Mouse (Mus musculus) frontal cortex, postnatal 25 days (tissue): Measurements from ENCODE around the gene Cdh23.

Experiments
- DNase-seq, 2 experiments: peaks; one replicate each; pipeline ENCODE4 v3.0.0; 2022; ENCODE audit warnings: low spot score in 2 of 2

Cdh23 gene

DNA sequence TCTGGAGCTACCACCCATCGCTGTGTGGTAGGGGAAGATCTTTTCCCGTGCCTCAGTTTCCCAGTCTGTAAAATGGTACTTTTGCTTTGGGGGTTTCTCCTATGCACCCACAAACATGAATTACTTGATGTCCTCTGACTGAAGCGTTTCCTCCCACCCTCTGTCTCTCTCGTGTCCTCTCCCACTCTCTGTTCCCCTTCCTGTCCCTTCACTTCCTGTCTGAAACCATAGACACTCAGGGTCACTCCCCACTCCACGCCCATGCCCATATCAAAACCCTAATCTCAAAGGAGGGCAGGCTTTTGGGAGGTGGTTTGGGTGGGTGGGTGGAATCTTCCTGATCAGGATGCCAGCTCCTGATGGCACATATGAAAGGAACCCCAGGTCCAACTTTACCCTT is 221.7 kb downstream of the Cdh23 start:
- DNase-seq = no peak

DNA sequence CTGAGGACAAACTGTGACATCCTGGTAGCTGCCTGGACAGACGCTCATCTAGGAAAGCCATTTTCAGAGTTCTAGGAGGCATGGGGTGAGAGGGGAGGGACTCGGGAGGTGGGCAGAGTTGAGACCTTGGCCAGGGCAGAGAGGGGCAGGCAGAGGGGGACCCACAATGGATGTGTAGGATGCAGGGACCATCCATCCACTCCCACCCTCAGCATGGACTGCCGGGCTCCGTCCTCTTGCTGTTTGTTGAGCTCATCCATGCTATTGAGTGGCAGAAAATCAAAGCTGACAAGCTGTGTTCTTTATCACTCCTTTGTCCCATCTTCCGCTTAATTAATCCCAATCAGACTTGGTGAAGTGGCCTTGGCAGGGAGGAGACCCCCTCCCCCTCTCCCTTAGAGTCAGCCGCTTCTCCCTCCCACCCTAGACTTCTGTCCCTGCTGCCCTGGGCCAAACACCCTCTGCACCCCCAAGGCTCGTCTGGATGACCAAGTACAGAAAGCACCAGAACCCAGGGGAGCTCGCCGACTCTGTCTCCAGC is 222.4 kb downstream of the Cdh23 start:
- no peak for DNase-seq

DNA sequence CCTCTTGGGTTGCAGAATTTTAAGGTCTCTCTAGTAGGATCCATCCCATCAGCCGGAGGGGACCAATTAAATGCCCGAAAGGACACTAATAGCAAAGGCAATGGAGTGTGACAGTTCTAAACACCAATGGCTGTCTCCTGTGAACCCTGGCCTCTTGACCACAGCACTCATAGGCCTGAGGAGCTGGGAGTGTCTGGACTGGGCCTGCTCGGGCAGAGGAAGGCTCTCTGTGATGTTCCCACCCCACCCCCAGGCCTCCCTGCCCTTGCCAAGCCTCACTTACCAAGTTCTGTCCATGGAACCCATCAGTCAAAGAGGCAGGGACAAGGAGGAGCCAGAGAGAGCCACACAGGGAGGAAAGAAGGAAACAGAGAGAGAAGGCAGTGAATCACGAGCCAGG is 228.5 kb downstream of the Cdh23 start:
- DNase-seq = no peak

DNA sequence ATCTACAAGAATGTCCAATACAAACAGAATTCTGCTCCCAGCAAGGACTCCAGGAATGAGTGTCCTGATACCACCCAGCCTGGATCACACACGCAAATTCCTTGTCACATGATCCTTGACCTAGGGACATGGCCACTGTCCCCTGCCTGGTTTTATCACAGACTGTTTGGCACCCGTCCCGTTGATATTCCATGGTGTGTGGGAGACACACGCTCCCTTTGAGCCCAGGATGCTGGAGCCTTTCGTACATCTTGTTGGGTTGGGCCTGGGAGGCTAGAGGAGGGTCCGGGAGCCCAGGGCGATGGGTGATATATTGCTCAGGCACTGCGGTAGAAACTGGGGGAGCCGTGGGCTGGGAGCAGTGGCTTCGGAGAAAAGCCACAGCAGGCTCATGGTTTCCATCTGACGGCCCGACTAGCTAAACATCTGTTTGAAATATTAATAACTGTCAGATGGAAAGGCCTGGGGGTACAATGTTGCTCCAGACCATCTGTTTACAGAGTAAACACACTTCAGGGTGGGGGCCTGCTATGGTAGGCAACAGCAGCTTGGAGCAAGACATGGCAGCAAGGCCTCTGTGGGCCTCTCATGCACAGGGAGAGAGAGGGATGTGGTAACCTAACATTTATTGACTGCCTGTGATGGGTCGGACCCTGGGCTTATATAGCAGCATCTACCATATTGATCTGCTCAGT is 232.2 kb downstream of the Cdh23 start:
- DNase-seq = no peak

DNA sequence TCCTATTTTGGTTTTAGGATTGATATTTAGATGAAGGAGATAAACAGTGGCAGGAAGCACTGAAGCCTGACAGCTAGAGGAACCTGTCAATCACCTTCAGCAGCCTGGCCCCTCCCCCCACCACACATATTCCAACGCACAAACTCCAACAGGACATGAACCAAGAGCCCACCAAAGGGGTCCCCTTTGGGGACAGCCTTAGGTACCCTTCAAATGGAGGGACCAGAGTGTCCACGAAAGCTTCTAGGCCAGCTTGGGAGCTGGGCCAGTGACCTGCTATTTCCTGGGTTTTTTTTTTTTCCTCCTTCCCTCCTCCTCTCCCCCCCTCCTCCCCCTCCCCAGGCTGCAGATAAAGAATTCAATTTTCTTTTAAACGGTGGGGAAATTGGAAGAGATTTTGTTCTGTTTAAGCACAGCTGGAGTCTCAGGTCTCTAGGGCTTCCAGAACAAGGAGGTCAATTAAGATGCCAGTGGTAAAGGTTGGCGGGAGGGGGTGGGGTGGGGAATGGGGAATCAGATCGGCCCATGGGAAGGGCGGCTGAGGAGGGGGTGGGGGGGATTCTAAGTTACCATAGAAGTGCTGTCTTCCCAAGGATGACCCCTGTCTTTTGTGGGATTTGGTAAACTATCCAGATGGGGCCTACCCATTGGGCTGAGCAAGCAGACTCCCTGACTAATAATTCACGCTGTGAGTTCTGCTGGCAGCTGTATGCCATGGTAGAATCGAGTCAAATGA is 239.5 kb downstream of the Cdh23 start:
- DNase-seq = no peak

DNA sequence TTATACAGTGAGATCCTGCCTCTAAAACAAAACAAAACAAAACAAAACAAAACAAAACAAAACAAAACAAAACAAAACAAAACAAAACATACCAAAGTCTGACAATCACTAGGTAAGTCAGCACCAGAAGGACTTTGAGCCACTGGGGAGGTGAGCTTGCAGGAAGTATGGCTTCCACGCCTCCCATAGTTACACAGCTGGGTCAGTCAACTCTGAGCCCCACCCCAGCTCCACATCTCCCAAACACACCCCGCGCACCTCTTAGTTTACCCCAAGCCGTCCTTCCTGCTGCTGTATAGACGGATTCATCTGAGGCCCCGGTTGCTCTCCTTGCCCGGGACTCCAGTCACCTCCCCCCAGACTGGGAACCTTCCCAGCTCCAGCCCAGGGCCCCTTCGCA is 241.1 kb downstream of the Cdh23 start:
- no peak for DNase-seq

DNA sequence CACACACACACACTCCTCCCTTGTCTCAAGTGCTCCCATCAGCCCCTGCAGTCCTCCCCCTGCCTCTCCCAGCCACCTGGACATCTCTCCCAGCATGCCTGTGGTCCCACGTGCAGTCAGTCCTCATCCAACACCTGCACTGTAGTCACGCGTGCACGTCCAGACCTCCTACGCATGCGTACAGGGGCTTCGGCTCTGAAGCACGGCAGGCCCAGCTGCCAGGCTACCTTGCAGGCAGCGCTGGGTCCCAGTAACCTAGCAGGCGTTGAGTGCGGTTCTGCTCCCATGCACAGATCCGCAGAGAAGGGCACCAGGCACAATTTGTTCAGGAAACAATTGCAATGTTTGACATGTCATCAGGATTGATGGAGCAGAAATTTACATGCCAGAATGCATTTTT is 249.1 kb downstream of the Cdh23 start:
- DNase-seq = no peak

DNA sequence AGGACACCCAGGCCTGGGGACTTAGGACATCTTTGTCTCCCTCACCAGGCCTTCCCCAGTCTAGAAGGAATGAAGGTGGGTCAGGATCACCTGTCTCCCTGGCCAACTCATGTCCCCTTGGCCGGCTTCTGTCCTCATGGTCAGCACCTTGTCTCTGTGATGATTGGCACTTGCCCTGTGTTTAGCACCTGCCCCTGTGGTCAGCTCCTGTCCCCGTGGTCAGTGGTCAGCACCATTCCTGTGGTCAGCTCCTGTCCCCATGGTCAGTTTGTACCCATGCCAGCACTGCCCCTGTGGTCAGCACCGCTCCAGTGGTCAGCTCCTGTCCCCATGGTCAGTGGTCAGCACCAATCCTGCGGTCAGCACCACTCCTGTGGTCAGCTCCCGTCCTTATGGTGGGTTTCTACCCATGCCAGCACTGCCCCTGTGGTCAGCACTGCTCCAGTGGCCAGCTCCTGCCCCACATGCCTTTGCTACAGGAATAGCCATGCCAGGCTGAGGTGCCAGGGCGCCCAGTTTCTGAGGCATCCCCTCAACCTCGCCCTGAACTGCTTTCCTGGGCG is 251.2 kb downstream of the Cdh23 start:
- DNase-seq = no peak

DNA sequence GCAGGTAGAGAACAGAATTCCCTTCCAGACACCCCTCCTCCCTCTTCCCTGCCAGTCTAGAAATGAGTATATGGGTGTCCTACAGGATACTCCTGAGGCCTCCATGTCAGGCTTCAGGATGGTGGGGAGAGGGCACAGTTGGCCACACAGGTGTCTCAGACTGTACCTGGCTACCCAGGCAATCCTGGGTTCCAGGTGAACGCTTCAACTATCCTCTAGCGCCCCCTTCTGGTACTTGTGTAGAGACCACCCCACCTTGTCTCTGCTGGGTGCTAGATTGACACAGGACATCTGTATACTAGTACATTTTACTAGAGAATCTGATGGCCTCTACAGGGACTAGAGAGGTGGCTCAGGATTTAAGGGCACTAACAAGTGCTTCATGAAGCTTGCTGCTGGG is 253.2 kb downstream of the Cdh23 start:
- no peak for DNase-seq

DNA sequence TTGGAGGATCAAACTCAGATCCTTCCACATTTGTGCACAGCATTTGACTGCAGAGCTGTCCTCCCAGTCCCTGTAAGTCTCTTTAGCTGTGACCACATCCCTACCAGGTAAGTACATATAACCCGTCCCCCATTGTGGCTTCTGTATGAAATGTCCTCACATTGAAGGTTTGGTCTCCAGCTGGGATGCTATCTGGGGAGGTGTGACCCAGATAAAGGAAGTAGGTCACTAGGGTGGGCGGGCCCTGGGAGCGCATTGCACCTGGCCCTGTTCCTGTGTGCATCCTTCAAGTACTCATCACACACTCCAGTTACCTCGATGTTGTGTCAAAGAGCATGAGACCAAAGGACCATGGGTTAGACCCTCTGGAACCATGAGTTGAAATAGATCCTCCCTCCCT is 254.0 kb downstream of the Cdh23 start:
- DNase-seq = no peak

DNA sequence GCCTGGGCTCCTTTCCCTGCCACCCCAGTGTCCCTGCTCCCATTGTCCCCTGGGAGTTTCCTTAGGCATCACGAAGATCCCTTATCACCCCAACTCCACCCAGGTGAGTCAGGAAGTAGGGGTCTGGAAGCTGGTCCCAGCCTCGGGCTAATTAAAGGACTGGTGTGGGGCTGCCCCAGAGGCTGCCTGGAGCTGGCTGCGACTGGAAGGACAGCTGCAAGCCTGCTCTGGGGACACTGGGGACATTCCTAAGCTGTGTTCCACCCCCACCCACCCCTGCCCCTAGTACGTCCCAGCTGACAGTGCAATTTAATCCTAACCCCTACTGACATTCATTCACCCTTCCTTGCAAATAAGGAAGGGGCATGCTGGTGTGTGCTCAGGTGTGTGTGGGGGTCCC is 263.6 kb downstream of the Cdh23 start:
- DNase-seq = no peak

DNA sequence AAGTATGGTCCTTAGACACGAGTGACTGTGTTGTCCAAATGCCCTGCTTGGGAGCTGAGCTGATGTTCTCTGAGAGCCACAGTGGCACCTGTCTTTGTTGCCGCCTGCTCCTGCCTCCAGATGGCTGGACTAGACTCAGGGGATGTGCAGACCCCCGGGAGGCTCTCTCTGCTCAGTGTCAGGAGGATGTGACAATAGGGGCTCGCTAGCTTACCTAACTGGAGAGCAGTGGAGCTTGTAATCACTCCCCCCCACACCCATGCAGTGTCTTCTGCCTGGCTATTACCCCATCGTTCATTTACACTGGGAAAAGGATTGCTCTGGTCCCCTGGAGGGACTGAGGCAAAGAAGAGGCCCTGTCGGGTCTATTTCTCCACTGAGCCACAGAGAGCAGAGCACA is 265.7 kb downstream of the Cdh23 start:
- no peak for DNase-seq

DNA sequence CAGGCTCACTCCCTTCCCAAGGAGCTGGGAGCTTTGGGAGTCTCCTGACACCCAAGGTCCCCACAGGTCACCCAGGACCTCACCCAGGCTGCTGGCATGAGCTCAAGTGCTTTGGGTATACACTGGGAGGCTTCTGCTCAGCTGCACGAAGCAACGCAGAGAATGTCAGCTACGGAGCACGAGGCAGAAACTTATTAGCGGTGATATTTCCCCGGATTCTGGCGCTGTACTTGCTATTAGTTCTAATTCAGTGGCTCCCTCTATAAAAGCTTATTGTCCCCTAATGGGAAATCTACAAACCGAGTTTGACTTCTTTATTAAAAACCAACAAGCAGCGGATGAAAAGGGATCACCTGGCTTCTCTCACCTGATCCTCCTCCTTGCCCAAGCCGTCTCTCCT is 266.3 kb downstream of the Cdh23 start:
- no peak for DNase-seq

DNA sequence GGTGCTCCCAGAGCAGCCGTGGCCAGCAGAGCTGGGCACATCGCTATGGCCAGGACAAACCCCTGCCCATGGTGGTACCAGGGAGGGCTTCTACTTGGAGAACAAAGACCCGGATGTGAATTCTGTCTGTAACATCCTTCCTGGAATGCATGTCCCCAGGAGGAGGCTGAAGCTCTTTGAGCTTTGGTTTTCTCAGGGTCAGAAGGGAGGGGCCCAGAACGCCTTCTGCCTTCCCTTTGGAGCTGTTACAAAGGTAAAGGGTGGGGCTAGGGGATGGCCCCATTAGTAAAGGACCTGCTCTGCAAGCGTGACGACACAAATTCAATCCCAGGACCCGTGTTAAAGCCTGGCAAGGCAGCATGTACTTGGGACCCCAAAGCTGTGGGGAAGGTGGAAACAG is 273.5 kb downstream of the Cdh23 start:
- no peak for DNase-seq

DNA sequence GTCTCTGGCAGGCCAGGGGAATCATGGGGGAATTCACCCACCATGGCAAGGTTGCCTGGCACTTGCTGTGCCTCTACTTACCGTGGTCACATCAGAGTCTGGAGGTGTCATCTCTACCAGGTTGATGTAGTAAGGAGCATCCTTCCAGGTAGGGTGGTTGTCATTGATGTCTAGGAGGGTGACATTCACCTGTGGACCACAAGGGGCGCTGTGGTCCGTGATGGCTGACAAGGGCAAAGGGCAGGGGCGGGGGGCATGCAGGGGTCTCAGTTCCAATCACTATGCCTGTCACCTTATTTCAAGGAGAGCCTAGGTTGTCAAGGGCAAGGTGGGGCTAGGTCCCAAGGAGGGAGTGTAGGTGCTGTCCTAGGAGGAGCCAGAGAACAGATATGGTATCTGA is 276.7 kb downstream of the Cdh23 start:
- DNase-seq = no peak

DNA sequence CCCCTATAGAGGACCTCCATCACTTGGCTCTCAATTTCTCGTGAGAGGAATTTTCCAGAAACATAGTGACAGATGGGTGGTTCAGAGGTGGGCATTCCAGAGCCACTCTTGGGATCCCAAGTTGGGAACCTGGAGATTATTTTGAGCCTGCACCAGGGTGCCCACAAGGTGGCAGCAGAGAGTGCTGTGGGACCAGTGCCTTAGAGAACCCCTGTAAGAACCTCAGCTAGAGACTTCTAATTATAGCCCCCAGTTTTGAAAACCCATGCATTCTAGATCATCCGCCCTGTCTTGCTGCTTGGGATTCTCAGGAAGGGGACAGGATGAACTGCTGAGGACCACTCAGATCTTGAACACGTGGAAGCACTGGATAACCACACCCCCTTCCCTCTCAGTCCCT is 278.2 kb downstream of the Cdh23 start:
- peak; percentile 66 to 69 for DNase-seq

DNA sequence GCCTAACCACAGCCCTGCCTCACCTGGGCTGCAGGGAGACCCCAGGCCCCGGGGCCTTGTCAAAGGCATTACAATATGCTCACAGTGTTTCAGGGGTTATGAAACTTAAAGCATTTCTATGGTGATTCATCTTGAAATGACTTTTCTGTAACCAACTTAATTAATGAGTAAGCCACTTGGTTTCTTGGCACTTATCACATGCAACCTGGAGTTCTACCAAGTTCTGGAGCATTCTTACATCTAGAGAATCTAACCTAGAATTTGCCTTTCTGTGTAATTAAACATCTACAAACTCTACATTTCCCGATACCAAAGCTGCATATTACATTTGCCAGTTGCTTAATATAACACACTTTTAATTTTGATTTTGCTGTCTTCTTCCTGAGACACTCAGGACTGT is 279.2 kb downstream of the Cdh23 start:
- no peak for DNase-seq

DNA sequence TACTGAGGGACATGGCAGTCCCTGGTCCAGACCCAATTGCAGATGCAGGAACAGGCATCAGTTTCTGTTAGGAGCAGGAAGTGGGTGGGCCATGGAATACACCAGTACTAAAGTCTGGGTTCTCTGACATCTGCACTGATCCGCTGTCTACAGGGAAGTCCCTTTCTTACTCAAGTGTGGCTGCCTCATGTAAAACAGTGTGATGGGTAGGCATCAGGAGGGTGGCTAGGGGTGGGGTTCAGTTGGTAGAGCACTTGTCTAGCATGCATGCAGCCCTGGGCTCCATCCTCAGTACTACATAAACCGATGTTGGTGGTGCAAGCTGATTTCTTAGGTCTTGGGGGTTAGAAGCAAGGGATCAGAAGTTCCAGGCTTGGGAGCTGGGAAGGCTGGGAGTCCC is 282.5 kb downstream of the Cdh23 start:
- DNase-seq = no peak

DNA sequence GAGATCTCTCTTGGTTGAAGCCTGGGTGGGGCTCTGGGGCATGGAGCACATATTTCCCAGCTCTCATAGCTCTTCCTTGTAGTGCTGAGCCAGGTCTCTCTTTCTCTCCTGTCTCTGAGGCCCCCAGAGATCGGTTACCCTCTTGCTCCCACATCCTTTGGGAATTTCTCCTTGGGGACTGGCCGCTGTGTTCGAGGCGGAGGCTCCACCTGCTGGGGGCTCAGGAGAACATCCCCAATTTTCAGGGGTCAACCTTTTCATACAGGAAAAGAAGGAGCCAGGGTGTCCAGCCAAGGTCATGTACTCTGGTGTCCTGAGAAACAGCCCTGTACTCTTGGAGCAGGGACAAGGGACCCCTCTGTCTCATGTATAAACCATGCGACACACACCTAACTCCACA is 284.5 kb downstream of the Cdh23 start:
- no peak for DNase-seq

DNA sequence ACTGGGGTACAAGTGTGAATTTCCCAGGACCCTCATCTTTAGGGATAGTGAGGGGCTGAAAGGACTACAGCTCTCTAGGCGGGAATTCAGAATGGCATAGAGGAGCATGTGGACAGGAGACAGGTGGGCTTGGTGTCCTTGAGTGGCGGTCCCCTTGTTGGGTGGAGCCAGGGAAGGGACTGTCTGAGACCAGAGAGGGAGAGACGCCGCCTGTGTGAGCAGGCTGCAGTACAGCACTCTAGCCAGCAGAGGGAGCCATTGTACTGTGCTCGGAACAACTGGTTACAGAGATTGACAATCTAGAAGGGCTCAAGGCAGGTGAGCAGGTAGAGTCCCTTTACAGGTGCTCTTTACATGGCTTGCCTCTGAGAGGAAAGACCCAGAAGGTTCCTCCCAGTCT is 288.5 kb downstream of the Cdh23 start:
- DNase-seq = peak; percentile 52 to 65

DNA sequence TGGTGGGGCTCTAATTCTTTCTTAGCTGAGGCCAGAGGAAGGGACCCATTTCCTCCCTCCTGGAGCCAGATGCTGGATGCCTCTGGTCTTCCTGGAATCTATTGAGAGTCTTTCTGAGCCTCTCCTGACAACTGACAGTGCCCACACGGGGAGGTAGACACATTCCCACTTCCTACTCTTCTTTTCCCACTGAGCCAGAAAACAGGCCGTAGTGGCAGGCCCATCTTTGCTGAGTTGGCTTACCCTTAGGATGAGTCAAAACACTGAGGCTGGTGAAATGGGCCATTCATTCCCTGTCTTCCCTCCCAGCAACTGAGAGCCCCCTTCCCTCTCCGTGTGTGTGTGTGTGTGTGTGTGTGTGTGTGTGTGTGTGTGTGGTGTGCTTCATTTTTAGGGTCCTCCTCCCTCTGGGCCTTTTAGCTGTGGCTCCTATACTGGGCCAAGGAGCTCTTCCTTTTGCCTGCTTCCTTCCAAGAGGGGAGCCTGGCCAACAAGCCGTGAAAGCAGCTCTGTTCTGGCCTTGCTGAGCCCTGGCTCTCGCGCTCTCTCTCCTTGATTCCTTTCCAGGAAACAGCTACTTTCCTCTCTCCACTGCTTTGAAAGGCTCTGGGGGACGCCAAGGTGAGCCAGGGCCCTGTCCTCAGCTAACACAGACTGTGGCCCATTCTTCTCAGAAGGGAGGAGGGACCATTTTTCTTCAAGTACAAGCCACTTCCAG is 290.7 kb downstream of the Cdh23 start:
- no peak for DNase-seq

DNA sequence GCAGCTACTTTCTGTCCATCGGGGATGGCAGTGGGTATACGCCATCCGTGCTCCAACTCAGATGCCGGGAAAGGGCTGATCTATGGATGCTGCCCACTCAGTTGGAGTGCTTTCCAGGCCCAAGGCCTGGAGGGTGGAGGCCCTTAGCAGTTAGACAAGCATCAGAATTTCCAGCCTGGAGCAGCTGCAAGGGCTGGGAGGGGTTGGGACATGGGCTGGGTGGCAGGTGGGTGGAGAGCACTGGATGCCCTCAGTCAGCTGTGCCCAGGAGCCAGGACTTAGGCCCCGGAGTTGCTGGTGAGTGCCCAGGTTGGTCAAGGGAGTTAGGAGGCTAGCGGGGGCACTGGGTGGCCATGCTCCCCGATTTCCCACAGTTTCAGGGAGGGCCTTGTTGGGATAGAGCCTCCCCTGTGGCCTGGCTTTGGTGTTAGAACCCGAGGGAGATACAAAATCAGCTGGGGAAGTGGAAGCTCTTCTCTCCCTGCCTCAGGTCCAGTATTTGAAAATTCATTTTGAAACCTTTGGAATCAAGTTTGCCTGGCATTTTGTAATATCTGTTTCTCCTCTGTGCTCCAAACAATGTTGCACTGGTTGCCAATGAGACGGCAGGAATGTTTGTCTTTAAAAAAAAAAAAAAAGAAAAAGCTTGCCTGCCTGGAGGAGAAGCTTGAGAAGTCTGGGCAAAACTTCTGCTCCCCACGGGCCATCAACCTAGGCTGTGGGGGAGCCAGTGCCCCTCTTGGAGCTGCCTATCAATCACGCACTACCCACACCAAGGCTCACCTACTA is 295.6 kb downstream of the Cdh23 start:
- no peak for DNase-seq
